Mouse (Mus musculus): Measurements from ENCODE around the gene Olfr814.
"Not testable (repeated sequence)": the region's sequence is repeated elsewhere in the genome, so short reads cannot be mapped to it uniquely, and the experiment has no call there.

Olfr814 gene

DNA sequence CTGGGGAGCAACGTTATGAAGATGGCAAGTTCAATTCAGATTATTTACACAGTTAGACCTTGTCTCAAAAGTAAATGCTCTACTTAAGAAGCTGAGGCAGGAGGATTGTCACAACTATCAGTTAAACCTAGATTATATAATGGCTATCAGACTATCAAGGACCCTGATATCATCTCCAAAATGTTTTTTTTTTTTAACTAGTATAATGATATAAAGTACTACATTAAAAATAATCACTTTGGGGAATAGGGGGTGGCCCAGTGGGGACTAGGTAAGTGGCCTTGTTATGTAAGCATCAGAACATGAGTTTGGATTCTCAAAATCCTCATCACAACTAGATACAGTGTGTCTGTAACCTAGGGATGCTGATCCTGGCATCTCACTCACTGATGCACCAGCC lies at the start of gene Olfr814:
Gene Olfr814, minus strand, starts transcription at position 101 of the 400 bp plus-strand sequence.
- not testable (repeated sequence) for DNase-seq

DNA sequence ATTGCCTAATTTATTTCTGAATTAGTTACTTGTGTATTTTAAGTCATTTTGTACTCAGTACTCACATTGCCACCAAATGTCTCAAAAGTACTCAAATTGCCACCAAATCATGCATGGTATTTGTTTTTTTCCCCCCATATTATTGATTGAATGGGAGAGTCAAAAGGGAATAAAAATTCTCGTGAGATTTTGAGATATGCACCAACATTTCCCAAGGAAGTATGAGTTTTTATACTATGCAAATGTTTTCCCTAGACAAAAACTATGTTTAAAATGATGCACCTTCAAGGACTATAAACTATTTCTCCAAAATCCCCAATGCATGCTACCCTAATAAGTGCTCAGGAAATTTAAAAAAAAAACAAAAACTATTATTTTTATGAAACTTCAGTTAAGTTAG lies 35.8 kb upstream of the Olfr814 start, which contains the start of gene Olfr816:
Gene Olfr816, minus strand, starts transcription at position 101 of the 400 bp plus-strand sequence.
- DNase-seq: no peak

DNA sequence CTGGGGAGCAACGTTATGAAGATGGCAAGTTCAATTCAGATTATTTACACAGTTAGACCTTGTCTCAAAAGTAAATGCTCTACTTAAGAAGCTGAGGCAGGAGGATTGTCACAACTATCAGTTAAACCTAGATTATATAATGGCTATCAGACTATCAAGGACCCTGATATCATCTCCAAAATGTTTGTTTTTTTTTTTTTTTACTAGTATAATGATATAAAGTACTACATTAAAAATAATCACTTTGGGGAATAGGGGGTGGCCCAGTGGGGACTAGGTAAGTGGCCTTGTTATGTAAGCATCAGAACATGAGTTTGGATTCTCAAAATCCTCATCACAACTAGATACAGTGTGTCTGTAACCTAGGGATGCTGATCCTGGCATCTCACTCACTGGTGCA lies 26.1 kb upstream of the Olfr814 start, which contains the start of gene Olfr815:
Gene Olfr815, minus strand, starts transcription at position 101 of the 400 bp plus-strand sequence.
- not testable (repeated sequence) for DNase-seq

DNA sequence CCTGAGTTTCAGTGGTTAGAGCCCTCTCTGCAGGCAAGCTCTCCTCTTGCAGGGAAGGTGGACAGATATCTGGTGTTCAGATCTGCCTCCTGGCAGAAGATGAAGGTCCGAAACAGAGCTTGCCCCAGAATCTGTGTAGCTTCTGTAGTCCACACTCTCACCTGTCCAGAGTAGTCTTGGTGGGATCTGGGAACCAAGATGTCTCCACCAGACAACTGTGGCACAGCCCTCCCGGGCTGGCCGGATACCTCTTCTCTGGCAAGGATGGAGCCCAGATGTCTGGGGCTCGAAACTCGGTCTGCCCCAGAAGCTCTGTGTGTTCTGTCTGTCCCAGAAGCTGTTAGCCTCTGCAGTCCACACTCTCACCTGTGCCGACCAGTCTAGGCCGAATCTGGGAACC lies 6.3 kb upstream of the Olfr814 start:
- DNase-seq: no peak

DNA sequence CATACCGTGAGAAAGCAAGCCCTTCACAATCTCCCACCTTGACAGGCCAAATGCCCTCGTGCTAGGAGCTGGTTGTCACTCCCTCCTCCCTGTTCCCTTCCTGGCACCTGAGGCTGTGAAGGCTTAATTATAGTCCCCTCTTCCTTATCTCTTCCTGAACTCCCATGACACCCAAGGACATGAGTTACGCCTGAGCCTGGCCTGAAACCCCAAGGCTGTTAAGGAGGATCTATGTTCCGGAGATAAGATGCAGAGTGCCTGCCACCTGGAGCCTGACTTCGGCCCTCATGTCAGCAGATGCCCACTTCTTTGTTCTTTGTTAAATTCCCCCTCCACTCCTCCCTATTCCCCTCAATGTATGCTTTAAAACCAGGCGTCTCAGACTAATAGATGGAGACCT lies 5.8 kb upstream of the Olfr814 start:
- DNase-seq: not testable (repeated sequence)

DNA sequence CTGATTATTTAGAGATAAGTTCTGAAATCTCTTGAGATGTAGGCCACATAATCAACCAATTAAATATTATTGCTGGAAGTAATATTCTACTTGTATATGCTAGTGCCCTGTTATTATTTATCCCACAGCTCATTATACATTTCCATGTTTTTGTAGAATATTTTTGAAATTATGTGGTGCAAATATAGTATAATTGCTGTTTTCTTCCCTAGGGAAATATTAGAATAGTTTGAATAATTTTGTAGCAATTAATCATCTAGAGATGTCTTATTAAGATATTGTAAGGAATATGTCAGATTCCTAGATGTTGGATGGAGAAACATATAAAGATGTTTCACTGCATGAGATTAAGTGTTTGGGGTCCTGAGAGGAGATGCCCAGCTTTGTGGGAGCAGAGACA lies 24.6 kb downstream of the Olfr814 start, which contains the start of gene Olfr813:
Gene Olfr813, plus strand, starts transcription at position 301 of the 400 bp plus-strand sequence.
- no peak for DNase-seq

DNA sequence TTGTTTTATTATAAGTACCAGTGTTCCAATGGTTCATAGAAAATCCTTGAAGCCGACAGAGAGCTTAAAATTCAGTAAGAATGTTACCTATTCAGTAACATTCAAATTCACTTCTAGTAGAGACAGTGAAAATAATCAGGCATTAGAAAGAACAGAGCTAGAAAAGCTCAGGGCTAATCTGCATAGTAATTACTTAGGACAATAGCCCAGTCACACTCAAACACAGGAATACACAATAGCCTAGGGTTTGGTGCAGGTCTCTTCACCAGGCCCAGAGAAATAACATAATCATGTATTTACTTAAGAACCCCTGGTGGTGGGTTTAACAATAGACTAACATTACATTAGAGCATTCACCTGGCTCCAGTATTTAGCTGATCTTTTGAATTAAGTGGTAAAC lies 32.3 kb downstream of the Olfr814 start:
- no peak for DNase-seq

DNA sequence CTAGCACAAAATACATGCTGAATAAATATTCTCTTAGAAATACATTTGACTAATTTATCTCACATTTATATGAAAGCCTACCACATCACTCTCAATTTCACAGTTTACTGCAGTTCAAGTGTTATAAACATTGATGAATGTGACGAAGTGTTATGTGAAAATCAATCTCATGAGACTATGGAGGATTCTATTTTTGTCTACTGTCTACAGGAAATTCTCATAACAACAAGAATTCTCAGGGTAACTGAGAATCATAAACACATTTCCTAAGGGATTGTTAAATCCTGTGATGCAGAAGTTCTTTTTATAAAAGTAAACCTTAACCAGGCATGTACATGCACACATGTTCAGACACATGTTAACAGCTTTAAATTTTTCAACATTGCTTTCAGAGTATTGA lies 33.7 kb downstream of the Olfr814 start, which contains the start of gene Olfr812:
Gene Olfr812, minus strand, starts transcription at position 101 of the 400 bp plus-strand sequence.
- no peak for DNase-seq

All from kidney, postnatal 14 days (tissue).